Mouse (Mus musculus) erythroblast, embryonic 14.5 days (primary cell): ENCODE results near the gene Tceal8. TPM values are rescaled to one million over a fixed set of nuclear protein-coding genes. Genes with fewer than 3 reads are reported as not detected.
A peak's percentile ranks its signal among the peaks of the same experiment; 100 is the strongest.
"Not testable (repeated sequence)": the region's sequence is repeated elsewhere in the genome, so short reads cannot be mapped to it uniquely, and the experiment has no call there.

Source experiments
- H3K27me3 ChIP-seq: 2 replicates; pipeline ENCODE4 v1.6.1; 2012; ENCODE audit warnings: inconsistent platforms; ENCODE audit not compliant: control insufficient read depth
- H3K36me3 ChIP-seq: 2 replicates; pipeline ENCODE4 v1.6.1; 2012; ENCODE audit warnings: mild to moderate bottlenecking, inconsistent platforms; ENCODE audit not compliant: control insufficient read depth
- H3K4me1 ChIP-seq: 2 replicates; pipeline ENCODE4 v1.6.1; 2012; ENCODE audit warnings: inconsistent platforms; ENCODE audit not compliant: control insufficient read depth
- H3K4me3 ChIP-seq: replicated peaks from 2 replicates; pipeline ENCODE3; 2012; ENCODE audit warnings: moderate library complexity, mild to moderate bottlenecking, inconsistent platforms
- H3K9me3 ChIP-seq: 2 replicates; pipeline ENCODE4 v1.6.1; 2012; ENCODE audit warnings: low read length, inconsistent platforms, mixed read lengths; ENCODE audit not compliant: control insufficient read depth
- GATA1 ChIP-seq: IDR thresholded peaks from 2 replicates; pipeline ENCODE4 v1.6.1; 2012; ENCODE audit warnings: low read length, inconsistent platforms, mixed read lengths
- TAL1 ChIP-seq: IDR thresholded peaks from 3 replicates; pipeline ENCODE4 v1.6.1; 2012; ENCODE audit warnings: low read length, inconsistent platforms, mixed read lengths
- polyA plus RNA-seq: library from polyadenylated mRNA; stranded (reverse); fragments of >175 nt; gene quantifications from 2 replicates; pipeline ENCODE4 v1.2.3, GENCODE M21; 2012

Tceal8 gene
- polyA plus RNA-seq, 1 experiment = 5.7 TPM

DNA sequence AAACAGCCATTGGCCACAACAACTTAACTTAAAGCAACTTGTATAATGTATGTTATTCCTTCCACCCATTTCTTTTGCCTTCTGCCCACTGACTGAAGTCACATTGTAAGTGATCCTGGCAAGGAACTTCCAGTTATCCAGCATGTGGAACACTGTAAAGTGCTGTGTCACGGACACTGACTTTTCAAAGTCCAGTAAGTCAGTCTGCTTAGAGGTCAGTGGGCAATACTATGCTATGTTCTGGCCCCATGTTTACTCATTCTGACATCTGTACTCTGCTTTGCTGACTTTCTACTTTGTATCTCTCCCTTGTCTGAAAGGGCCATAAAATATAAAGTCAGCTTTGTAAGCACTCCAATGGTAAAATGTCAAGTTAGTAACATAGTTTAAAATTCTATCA, 11.0 kb upstream of the Tceal8 start:
- H3K4me3 ChIP-seq = no peak overlapping the region
- no peaks in the 10 kb centered on the region for H3K36me3 ChIP-seq
- no peaks in the 10 kb centered on the region for H3K9me3 ChIP-seq
- peaks cover 3% of the 10 kb centered on the region; the same call in 1 of the 2 replicates for H3K27me3 ChIP-seq
- TF ChIP-seq TAL1 (no peak), GATA1 (no peak)
- H3K4me1 ChIP-seq = no peaks in the 10 kb centered on the region

- H3K27me3 ChIP-seq = peaks cover 3% of the 10 kb centered on the region; the same call in 1 of the 2 replicates
- no peaks in the 10 kb centered on the region for H3K36me3 ChIP-seq
Measured at GRCm38 (mm10) chrX:136180897-136181553, 8.9 kb upstream of the Tceal8 start.

DNA sequence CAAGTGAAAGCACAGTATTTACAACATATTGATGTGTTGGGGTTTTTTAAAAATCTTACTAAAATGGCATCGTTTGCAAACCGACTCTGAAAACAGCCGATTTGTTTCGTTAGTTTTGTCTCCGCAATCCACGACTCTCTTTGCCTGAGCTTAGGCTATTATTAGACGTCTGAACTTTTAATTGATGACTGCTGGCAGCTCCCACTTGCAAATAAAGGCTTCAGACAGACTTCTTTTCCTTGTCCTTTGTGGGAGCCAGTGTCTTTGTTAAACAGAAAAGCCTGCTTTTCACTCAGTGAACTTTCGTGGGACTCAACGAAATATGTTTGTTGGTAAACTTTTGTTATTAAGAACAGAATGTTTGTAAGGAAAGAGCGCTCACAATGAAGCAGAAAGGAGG, 644 bp upstream of the Tceal8 start:
- H3K36me3 ChIP-seq = peaks cover 14% of the 10 kb centered on the region
- TF ChIP-seq TAL1 (no peak), GATA1 (no peak)
- H3K4me1 ChIP-seq = peaks cover 15% of the 10 kb centered on the region
- H3K4me3 ChIP-seq = peak overlapping the region; percentile 89
- H3K27me3 ChIP-seq = 0 out of 2 replicates have a peak, but pooled peaks cover 2% of the 10 kb centered on the region
- no peaks in the 10 kb centered on the region for H3K9me3 ChIP-seq

More at GRCm38 (mm10) chrX:136180897-136181553, 8.9 kb upstream of the Tceal8 start:
- Histone ChIP-seq H3K4me1 (no peaks in the 10 kb centered on the region), H3K9me3 (no peaks in the 10 kb centered on the region), H3K4me3 (no peak overlapping the region)
- TF ChIP-seq GATA1 (no peak), TAL1 (no peak)

DNA sequence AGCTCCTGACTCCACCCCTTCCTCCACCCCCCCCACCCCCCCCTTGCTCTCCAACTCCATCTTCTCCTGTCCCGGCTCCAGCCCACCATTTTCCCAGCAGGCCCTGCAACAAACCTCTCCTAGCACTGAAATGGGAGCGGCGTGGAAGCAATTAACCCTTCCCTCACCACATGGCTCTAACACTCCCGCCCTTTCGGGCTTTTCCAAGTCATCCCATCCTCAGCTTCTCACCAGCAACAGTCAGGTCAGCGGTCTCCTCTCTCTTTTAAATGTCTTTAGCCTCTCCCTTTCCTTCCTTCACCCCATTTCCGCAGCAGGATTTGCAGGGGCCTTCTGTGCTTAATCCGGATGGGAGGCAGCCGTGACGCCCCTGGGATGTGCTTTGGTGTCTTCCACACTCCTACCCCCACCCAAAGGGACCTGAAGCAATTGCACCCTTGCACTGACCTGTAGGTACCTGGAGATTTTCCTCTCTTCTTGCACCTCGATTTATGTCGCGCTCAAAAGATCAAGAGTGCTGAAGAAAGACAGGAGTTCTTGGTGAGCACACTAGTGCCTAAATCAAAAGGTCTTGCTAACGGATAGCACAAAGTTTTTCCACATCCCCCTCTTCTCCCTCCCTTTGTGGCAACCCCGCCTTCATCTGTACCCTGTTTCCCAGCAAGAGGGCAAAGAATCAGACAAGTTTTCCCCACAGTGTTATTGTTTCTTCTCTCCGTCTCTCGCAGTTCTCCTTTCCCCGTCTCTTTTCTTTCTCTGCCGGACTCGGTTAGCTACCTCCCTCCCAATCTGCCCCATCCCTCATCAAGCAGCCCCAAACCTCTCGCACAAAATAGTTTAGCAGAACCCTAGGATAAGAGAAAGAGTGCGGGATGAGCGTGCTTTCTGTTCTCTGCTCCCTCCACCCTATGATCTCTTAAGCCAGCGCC, 689 bp downstream of the Tceal8 start:
- peaks cover 15% of the 10 kb centered on the region for H3K4me1 ChIP-seq
- no peak for TF ChIP-seq GATA1
- no peak for TF ChIP-seq TAL1
- peaks cover 14% of the 10 kb centered on the region for H3K36me3 ChIP-seq
- H3K27me3 ChIP-seq = 0 out of 2 replicates have a peak, but pooled peaks cover 2% of the 10 kb centered on the region
- peak overlapping the region; percentile 89 for H3K4me3 ChIP-seq
- H3K9me3 ChIP-seq = no peaks in the 10 kb centered on the region

DNA sequence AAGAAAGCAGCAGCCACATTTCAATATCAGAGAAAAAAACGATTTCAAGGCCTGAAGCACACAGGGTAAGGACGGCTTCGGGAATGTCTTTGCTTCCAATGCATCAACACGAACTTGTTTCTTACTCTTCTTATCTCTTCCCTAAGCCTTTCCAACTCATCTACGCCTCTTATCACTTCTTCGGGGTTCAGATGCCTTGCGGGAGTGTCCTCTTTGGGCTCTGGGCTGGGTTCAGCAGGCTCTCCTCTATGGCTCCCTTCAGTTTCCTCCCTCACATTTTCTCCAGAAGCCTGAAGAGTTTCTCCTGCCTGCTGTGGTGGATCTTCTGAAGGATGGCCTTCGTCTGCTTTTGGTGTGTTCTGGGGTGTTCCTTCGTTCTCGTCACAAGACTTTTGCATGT, 1.5 kb downstream of the Tceal8 start:
- no peak for TF ChIP-seq TAL1
- TF ChIP-seq GATA1 = peak; percentile 46; the same call in 1 of the 2 replicates
- H3K4me1 ChIP-seq = peaks cover 15% of the 10 kb centered on the region
- H3K36me3 ChIP-seq = peaks cover 14% of the 10 kb centered on the region
- H3K9me3 ChIP-seq = no peaks in the 10 kb centered on the region
- H3K4me3 ChIP-seq = peak overlapping the region; percentile 89
- 0 out of 2 replicates have a peak, but pooled peaks cover 1% of the 10 kb centered on the region for H3K27me3 ChIP-seq

DNA sequence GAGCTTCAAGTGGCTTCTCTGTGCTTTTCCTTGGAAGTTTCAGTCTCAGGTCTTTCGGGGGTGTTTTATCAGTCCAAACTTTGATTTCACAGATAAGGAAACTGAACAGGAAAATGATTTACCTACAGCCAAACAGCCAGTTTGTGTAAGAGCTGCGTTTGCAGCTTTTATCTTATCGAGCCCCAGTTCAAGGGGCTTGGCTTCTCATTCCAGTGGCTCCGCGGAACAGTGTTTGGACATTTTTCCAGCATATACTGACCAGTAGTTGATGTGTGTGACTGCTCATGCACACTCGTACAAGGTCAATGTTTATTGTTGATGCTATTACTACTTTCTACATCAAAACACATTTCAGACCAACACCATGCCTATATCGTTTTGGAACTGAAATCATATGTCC, 27.9 kb downstream of the Tceal8 start:
- H3K36me3 ChIP-seq = peaks cover 18% of the 10 kb centered on the region
- H3K27me3 ChIP-seq = no peaks in the 10 kb centered on the region
- TF ChIP-seq GATA1 = no peak
- TF ChIP-seq TAL1 = no peak
- peaks cover 8% of the 10 kb centered on the region for H3K4me1 ChIP-seq
- no peaks in the 10 kb centered on the region for H3K9me3 ChIP-seq
- no peak overlapping the region for H3K4me3 ChIP-seq

GRCm38 (mm10) chrX:136143711-136144110, 28.4 kb downstream of the Tceal8 start:
- Histone ChIP-seq H3K36me3 (peaks cover 18% of the 10 kb centered on the region), H3K4me3 (no peak overlapping the region), H3K27me3 (no peaks in the 10 kb centered on the region), H3K9me3 (no peaks in the 10 kb centered on the region), H3K4me1 (peaks cover 8% of the 10 kb centered on the region)
- TF ChIP-seq GATA1 = no peak
- TF ChIP-seq TAL1 = no peak

DNA sequence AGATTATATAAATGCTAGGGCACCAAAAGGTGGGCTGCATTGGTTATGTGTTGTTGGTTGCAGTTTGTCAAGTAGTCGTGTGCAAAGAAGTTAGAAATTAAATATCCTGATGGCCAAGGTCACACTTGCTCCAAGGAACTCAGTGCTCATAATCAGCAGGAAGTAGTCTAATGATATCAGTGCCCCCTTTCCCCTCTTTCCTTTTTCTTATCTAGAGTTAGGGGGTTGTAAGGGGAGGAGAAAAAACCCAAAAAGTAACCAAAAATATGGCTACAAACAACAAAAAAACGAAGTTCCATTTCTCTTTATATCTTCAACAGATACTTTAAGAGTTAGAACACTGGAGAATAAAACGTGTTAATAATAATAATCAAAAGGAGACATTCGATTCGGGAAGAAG, 30.8 kb downstream of the Tceal8 start:
- TF ChIP-seq TAL1 (no peak), GATA1 (no peak)
- H3K9me3 ChIP-seq = no peaks in the 10 kb centered on the region
- peaks cover 18% of the 10 kb centered on the region for H3K36me3 ChIP-seq
- H3K27me3 ChIP-seq = no peaks in the 10 kb centered on the region
- peaks cover 27% of the 10 kb centered on the region for H3K4me1 ChIP-seq
- peak overlapping the region; percentile 16 for H3K4me3 ChIP-seq

- Histone ChIP-seq H3K4me1 (peaks cover 43% of the 10 kb centered on the region), H3K36me3 (peaks cover 18% of the 10 kb centered on the region), H3K4me3 (peak overlapping the region; percentile 78)
- H3K9me3 ChIP-seq, H3K27me3 ChIP-seq: not testable (repeated sequence)
Measured at GRCm38 (mm10) chrX:136139640-136140004, 32.5 kb downstream of the Tceal8 start.

GRCm38 (mm10) chrX:136138827-136139639, 33.1 kb downstream of the Tceal8 start, which contains the start of gene Bex4:
Gene Bex4 (plus strand): TSS chrX:136138996.
- peak within 1 kb of the TSS; percentile 78 for H3K4me3 ChIP-seq
- H3K4me1 ChIP-seq = peaks cover 46% of the 10 kb centered on the region
- peaks cover 18% of the 10 kb centered on the region for H3K36me3 ChIP-seq
- H3K27me3 ChIP-seq, H3K9me3 ChIP-seq: not testable (repeated sequence)
